Mouse (Mus musculus) neural tube, embryonic 14.5 days (tissue): ENCODE measurements around the gene Gm49416. TPM values are rescaled to one million over a fixed set of nuclear protein-coding genes. Genes with fewer than 3 reads are reported as not detected.
A peak's percentile ranks its signal among the peaks of the same experiment; 100 is the strongest.

Source experiments
- ATAC-seq: fragments of 200-750 bp; cut with Nextera tagmentation; 2 replicates; pipeline ENCODE4 v1.8.0; 2017; ENCODE audit warnings: low read depth, mild to moderate bottlenecking, moderate TSS enrichment, moderate library complexity
- H3K27ac ChIP-seq: fragments of 300-500 bp; sonication (generic); 2 replicates; pipeline ENCODE4 v1.5.1; 2014; ENCODE audit warnings: low read depth, mild to moderate bottlenecking, control low read depth, low read length, moderate library complexity, mixed read lengths
- H3K27me3 ChIP-seq: fragments of 300-500 bp; sonication (generic); 2 replicates; pipeline ENCODE4 v1.6.1; 2014; ENCODE audit warnings: low read length; ENCODE audit not compliant: control insufficient read depth, insufficient read depth
- H3K36me3 ChIP-seq: fragments of 300-500 bp; sonication (generic); 2 replicates; pipeline ENCODE4 v1.6.1; 2014; ENCODE audit warnings: low read length, mixed read lengths; ENCODE audit not compliant: control insufficient read depth, insufficient read depth
- H3K4me1 ChIP-seq: fragments of 300-500 bp; sonication (generic); 2 replicates; pipeline ENCODE4 v1.6.1; 2014; ENCODE audit warnings: low read length; ENCODE audit not compliant: control insufficient read depth, insufficient read depth
- H3K4me2 ChIP-seq: fragments of 300-500 bp; sonication (generic); 2 replicates; pipeline ENCODE4 v1.6.1; 2014; ENCODE audit warnings: mild to moderate bottlenecking, low read depth, low read length, control low read depth
- H3K4me3 ChIP-seq: fragments of 300-500 bp; sonication (generic); 2 replicates; pipeline ENCODE4 v1.5.1; 2014; ENCODE audit warnings: low read depth, low read length, control low read depth, mixed read lengths
- H3K9ac ChIP-seq: fragments of 300-500 bp; sonication (generic); replicated peaks from 2 replicates; pipeline ENCODE4 v1.6.1; 2014; ENCODE audit warnings: low read depth, mild to moderate bottlenecking, control low read depth, low read length, mixed read lengths
- H3K9me3 ChIP-seq: fragments of 300-500 bp; sonication (generic); 2 replicates; pipeline ENCODE4 v1.6.1; 2016; ENCODE audit warnings: low read length; ENCODE audit not compliant: control insufficient read depth
- WGBS: fragments of 180-500 bp; shearing (Covaris S2); extraction: QIAGEN DNeasy Blood & Tissue Kit; methylation state at CpG from one replicate; pipeline ENCODE4 v1.1.7; 2014; 5-methylcytosine and 5-hydroxymethylcytosine counted together
- polyA plus RNA-seq: library from polyadenylated mRNA; unstranded; fragments of >200 nt; fragmentation: Nextera tagmentation; extraction: Ambion mirVana; gene quantifications from 2 replicates; pipeline ENCODE4 v1.2.1, GENCODE M21; 2014

The Gm49416 gene
- polyA plus RNA-seq, 1 experiment from 2014 or later: not detected

GRCm38 (mm10) chr19:8903412-8903811 is 14.7 kb downstream of the Gm49416 start:
- H3K27me3 ChIP-seq: no peaks in the 10 kb centered on the region
- H3K27ac ChIP-seq: no peak overlapping the region
- H3K9ac ChIP-seq: no peak overlapping the region
- no peak for ATAC-seq
- no peaks in the 10 kb centered on the region for H3K9me3 ChIP-seq
- no peak overlapping the region for H3K4me3 ChIP-seq
- peaks cover 49% of the 10 kb centered on the region for H3K36me3 ChIP-seq
- no peak overlapping the region for H3K4me2 ChIP-seq
- H3K4me1 ChIP-seq: peaks cover 10% of the 10 kb centered on the region; the same call in 1 of the 2 replicates
- 96% methylated on average over 5 of the region's 5 CpGs for WGBS

- 89% methylated on average over 6 of the region's 6 CpGs for WGBS
- ATAC-seq: no peak
- Histone ChIP-seq H3K4me1 (no peaks in the 10 kb centered on the region), H3K27me3 (no peaks in the 10 kb centered on the region), H3K9me3 (no peaks in the 10 kb centered on the region), H3K4me3 (no peak overlapping the region), H3K9ac (no peak overlapping the region), H3K27ac (no peak overlapping the region), H3K4me2 (no peak overlapping the region), H3K36me3 (peaks cover 88% of the 10 kb centered on the region)
Measured at GRCm38 (mm10) chr19:8908531-8908930, 19.8 kb downstream of the Gm49416 start.

- Histone ChIP-seq H3K4me2 (no peak overlapping the region), H3K27ac (no peak overlapping the region), H3K36me3 (peaks cover 84% of the 10 kb centered on the region), H3K4me1 (no peaks in the 10 kb centered on the region), H3K4me3 (no peak overlapping the region), H3K9ac (no peak overlapping the region), H3K27me3 (no peaks in the 10 kb centered on the region), H3K9me3 (no peaks in the 10 kb centered on the region)
- no peak for ATAC-seq
- WGBS: 92% methylated on average over 5 of the region's 5 CpGs
Measured at GRCm38 (mm10) chr19:8911810-8912209, 23.1 kb downstream of the Gm49416 start.

GRCm38 (mm10) chr19:8914212-8914611 is 25.5 kb downstream of the Gm49416 start:
- no peaks in the 10 kb centered on the region for H3K9me3 ChIP-seq
- no peak overlapping the region for H3K9ac ChIP-seq
- H3K4me1 ChIP-seq: no peaks in the 10 kb centered on the region
- WGBS: 94% methylated on average over 3 of the region's 3 CpGs
- no peak overlapping the region for H3K27ac ChIP-seq
- H3K27me3 ChIP-seq: no peaks in the 10 kb centered on the region
- H3K36me3 ChIP-seq: peaks cover 60% of the 10 kb centered on the region
- no peak for ATAC-seq
- H3K4me2 ChIP-seq: no peak overlapping the region
- H3K4me3 ChIP-seq: no peak overlapping the region

- no peak overlapping the region for H3K4me3 ChIP-seq
- no peak overlapping the region for H3K27ac ChIP-seq
- peaks cover 15% of the 10 kb centered on the region; the same call in 1 of the 2 replicates for H3K4me1 ChIP-seq
- no peak overlapping the region for H3K4me2 ChIP-seq
- H3K9me3 ChIP-seq: no peaks in the 10 kb centered on the region
- ATAC-seq: no peak
- 95% methylated on average over 3 of the region's 3 CpGs for WGBS
- H3K36me3 ChIP-seq: peaks cover 22% of the 10 kb centered on the region
- H3K9ac ChIP-seq: no peak overlapping the region
- no peaks in the 10 kb centered on the region for H3K27me3 ChIP-seq
Measured at GRCm38 (mm10) chr19:8919000-8919399, 30.3 kb downstream of the Gm49416 start.

- peak overlapping the region; percentile 82 for H3K27ac ChIP-seq
- no peaks in the 10 kb centered on the region for H3K9me3 ChIP-seq
- H3K4me1 ChIP-seq: peaks cover 15% of the 10 kb centered on the region; the same call in 1 of the 2 replicates
- no peaks in the 10 kb centered on the region for H3K27me3 ChIP-seq
- peaks cover 18% of the 10 kb centered on the region for H3K36me3 ChIP-seq
- peak overlapping the region; percentile 66; the same call in 1 of the 2 replicates for H3K9ac ChIP-seq
- H3K4me3 ChIP-seq: peak overlapping the region; percentile 88
- ATAC-seq: peak; percentile 16
- peak overlapping the region; percentile 84 for H3K4me2 ChIP-seq
- WGBS: 57% methylated on average over 6 of the region's 6 CpGs
Measured at GRCm38 (mm10) chr19:8919684-8920072, 31.0 kb downstream of the Gm49416 start.

GRCm38 (mm10) chr19:8920073-8920736 is 31.5 kb downstream of the Gm49416 start, which contains the start of gene B3gat3:
B3gat3 (plus strand) TSS chr19:8920374.
- peak within 1 kb of the TSS; percentile 82 for H3K27ac ChIP-seq
- H3K9me3 ChIP-seq: no peaks in the 10 kb centered on the region
- H3K36me3 ChIP-seq: peaks cover 12% of the 10 kb centered on the region
- peaks cover 15% of the 10 kb centered on the region; the same call in 1 of the 2 replicates for H3K4me1 ChIP-seq
- peak within 1 kb of the TSS; percentile 66 for H3K9ac ChIP-seq
- H3K27me3 ChIP-seq: no peaks in the 10 kb centered on the region
- 3% methylated on average over 44 of the region's 50 CpGs for WGBS
- ATAC-seq: peak; percentile 98
- peak within 1 kb of the TSS; percentile 84 for H3K4me2 ChIP-seq
- peak within 1 kb of the TSS; percentile 88 for H3K4me3 ChIP-seq

GRCm38 (mm10) chr19:8920836-8921291 is 32.1 kb downstream of the Gm49416 start:
- peak overlapping the region; percentile 66 for H3K9ac ChIP-seq
- no peak; the same call in 1 of the 2 replicates for ATAC-seq
- H3K4me2 ChIP-seq: peak overlapping the region; percentile 84
- H3K27me3 ChIP-seq: no peaks in the 10 kb centered on the region
- peak overlapping the region; percentile 82 for H3K27ac ChIP-seq
- no peaks in the 10 kb centered on the region for H3K9me3 ChIP-seq
- WGBS: 3% methylated on average over 6 of the region's 6 CpGs
- peaks cover 15% of the 10 kb centered on the region; the same call in 1 of the 2 replicates for H3K4me1 ChIP-seq
- H3K4me3 ChIP-seq: peak overlapping the region; percentile 88
- peaks cover 6% of the 10 kb centered on the region; the same call in 1 of the 2 replicates for H3K36me3 ChIP-seq

DNA sequence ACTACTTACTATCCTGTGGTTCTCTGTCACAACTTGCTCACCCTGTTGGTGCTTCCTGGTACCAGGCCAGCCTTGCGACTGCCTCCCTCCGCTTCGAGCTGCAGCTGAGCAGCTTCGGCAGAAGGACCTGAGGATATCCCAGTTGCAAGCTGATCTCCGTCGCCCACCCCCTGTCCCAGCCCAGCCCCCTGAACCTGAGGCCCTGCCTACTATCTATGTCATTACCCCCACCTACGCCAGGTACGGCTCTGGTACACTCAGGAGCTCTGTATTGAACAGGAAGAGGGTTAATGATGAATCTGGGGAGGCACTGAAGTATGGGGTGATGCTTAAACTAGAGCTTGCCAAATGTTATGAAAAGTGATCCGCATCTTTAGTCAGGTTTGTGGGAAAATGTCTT is 33.0 kb downstream of the Gm49416 start:
- H3K9ac ChIP-seq: no peak overlapping the region
- H3K4me3 ChIP-seq: no peak overlapping the region; the same call in 1 of the 2 replicates
- no peaks in the 10 kb centered on the region for H3K27me3 ChIP-seq
- no peaks in the 10 kb centered on the region for H3K9me3 ChIP-seq
- 88% methylated on average over 9 of the region's 9 CpGs for WGBS
- no peak overlapping the region for H3K27ac ChIP-seq
- peak overlapping the region; percentile 84; the same call in 1 of the 2 replicates for H3K4me2 ChIP-seq
- H3K36me3 ChIP-seq: peaks cover 6% of the 10 kb centered on the region; the same call in 1 of the 2 replicates
- peaks cover 15% of the 10 kb centered on the region; the same call in 1 of the 2 replicates for H3K4me1 ChIP-seq
- no peak for ATAC-seq
